Mouse (Mus musculus) small intestine, adult 2 months (tissue): ENCODE measurements around the gene Anxa1. TPM values are rescaled to one million over a fixed set of nuclear protein-coding genes. Genes with fewer than 3 reads are reported as not detected.

Source experiments
- H3K27ac ChIP-seq: fragments of 200-500 bp; 2 replicates; pipeline ENCODE4 v1.5.1; 2012; ENCODE audit warnings: low read depth, low read length, control low read depth, inconsistent platforms; ENCODE audit not compliant: insufficient read depth
- H3K27me3 ChIP-seq: fragments of 200-500 bp; 2 replicates; pipeline ENCODE4 v1.6.1; 2012; ENCODE audit warnings: mild to moderate bottlenecking, moderate library complexity, low read length, inconsistent platforms; ENCODE audit not compliant: control insufficient read depth, insufficient read depth
- H3K36me3 ChIP-seq: fragments of 200-500 bp; 2 replicates; pipeline ENCODE4 v1.6.1; 2012; ENCODE audit warnings: mild to moderate bottlenecking, low read length, control low read depth, inconsistent platforms; ENCODE audit not compliant: control insufficient read depth, insufficient read depth
- H3K4me1 ChIP-seq: fragments of 200-500 bp; 2 replicates; pipeline ENCODE4 v1.6.1; 2012; ENCODE audit warnings: low read length, inconsistent platforms, mixed read lengths; ENCODE audit not compliant: control insufficient read depth, insufficient read depth, insufficient read length
- H3K4me3 ChIP-seq: fragments of 200-500 bp; 2 replicates; pipeline ENCODE4 v1.5.1; 2012; ENCODE audit warnings: low read depth, mild to moderate bottlenecking, control low read depth, inconsistent platforms, low read length, moderate library complexity
- CTCF ChIP-seq: fragments of 200-500 bp; IDR thresholded peaks from 2 replicates; pipeline ENCODE4 v1.5.1; 2012; ENCODE audit warnings: low read depth, mild to moderate bottlenecking, control low read depth, inconsistent platforms, low read length, moderate library complexity, mixed read lengths; ENCODE audit not compliant: insufficient replicate concordance, insufficient read length; ENCODE audit errors: extremely low read depth
- POLR2A ChIP-seq: fragments of 200-500 bp; IDR thresholded peaks from 2 replicates; pipeline ENCODE4 v1.6.1; 2012; ENCODE audit warnings: low read depth, mild to moderate bottlenecking, control low read depth, inconsistent platforms, low read length, moderate library complexity
- WGBS: fragments of 180-500 bp; shearing (Covaris S2); methylation state at CpG from one replicate; pipeline ENCODE4 v1.1.7; 2018; 5-methylcytosine and 5-hydroxymethylcytosine counted together
- polyA plus RNA-seq: library from polyadenylated mRNA; depleted of rRNA; stranded (reverse); fragments of >200 nt; gene quantifications from 2 replicates; pipeline ENCODE4 v1.2.3, GENCODE M21; 2012

The Anxa1 gene
- polyA plus RNA-seq, 1 experiment: 0.81 TPM

DNA sequence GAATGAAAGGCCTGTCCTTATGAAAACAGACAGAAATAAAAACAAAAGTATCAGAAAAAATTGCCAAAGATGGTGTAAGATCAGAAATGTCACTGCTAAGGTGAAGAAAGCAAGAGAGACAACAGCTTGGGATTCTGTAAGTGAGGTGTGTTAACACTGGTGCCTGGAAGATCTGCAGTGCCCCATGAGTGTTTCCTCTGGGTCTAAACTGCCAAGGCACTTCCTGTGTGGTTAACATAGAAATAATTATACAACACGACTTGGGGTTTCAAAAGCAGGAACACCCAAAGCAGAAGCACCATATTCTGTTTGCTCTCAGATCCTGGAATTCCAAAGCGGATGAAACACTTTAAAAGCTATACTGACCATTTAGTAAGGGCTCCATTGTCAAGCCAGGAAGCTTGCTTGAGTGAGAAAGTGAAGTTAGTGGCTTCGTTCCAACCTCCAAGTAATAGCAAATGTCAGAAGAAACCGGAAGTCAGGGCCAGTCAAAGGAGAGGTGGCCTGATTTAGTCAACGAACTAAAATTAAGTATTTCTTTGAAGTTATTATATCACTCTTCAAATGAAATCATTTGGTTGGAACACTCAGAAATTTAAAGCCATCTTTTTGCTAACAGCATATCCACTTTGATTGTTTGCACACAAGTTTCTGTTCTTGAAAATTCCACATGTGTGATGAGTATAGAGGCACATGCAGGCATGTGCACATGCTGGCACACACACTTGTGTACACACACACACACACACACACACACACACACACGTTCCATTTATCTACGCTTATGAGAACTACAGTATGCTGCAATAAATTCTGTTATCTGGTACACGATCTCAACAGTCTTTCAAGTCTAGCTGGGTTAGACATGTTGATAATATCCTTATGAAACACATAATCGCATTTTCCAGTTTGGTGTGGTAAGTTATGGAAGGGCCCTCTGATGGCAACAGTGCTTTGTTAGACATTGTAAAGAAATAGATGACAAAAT, 19.1 kb upstream of the Anxa1 start:
- Histone ChIP-seq H3K27ac (no peak overlapping the region), H3K4me3 (no peak overlapping the region), H3K36me3 (no peaks in the 10 kb centered on the region), H3K27me3 (no peaks in the 10 kb centered on the region), H3K4me1 (no peaks in the 10 kb centered on the region)
- WGBS: 39% methylated on average over 9 of the region's 9 CpGs
- TF ChIP-seq CTCF (no peak), POLR2A (no peak)

DNA sequence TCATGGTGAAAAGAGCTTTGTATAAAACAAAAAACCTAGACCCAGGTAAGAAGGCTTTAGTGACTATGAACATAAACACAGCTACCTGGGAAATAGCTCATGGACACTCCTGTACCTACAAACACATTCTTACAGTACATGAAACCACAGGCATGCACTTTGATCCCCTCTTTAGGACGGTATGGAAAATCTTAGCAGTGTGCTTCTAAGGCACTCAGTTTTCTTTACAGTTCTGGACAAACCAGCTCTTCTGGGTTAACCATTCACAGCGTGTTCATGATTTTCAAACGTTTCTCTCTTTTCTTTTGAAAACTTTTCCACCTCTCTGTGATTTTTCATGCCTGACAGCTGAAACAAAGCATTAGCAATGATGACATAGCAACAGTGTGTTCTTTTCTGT, 15.7 kb upstream of the Anxa1 start:
- no peaks in the 10 kb centered on the region for H3K36me3 ChIP-seq
- no peaks in the 10 kb centered on the region for H3K4me1 ChIP-seq
- TF ChIP-seq POLR2A: no peak
- TF ChIP-seq CTCF: no peak
- no peak overlapping the region for H3K27ac ChIP-seq
- H3K27me3 ChIP-seq: no peaks in the 10 kb centered on the region
- WGBS: 20% methylated on average over 3 of the region's 3 CpGs
- H3K4me3 ChIP-seq: no peak overlapping the region

DNA sequence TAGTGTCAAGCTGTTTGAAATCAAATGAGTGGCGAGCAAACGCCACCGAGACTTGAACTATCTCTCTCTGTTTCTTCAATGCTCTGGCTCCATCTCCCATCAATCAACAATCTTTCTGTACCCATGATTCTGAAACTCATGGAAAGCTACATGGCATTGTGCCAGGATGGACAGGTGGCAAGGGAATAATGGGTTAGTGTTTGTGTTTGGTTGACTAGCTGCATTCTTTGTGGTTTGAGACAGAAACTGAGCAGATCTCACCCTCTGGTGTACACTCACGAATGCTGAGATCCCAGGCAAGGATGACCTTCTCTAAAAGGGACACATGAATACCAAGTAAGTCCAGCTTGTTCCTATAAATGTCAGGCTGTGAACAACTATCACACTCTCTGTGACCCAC, 14.3 kb upstream of the Anxa1 start:
- no peaks in the 10 kb centered on the region for H3K27me3 ChIP-seq

DNA sequence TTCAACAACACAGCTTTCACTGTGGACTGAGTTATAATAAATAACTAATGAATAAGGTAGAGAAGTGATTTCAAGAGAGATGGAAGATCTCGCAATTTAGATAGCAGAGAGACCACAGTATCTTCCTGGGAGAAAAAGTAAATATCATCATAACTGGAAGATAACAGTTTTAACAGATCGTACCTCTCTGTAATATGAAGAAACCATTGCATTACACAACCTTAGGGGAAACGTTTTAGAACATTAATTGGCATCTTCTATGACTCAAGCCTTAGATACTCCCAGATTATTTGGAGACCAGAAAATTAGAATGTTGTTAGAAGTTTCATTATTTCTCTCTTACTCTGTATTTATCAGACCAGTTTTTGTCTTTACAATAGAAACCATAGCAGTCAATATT, 13.0 kb upstream of the Anxa1 start:
- 65% methylated on average over 3 of the region's 3 CpGs for WGBS
- no peaks in the 10 kb centered on the region for H3K4me1 ChIP-seq
- no peak overlapping the region for H3K4me3 ChIP-seq
- no peak overlapping the region for H3K27ac ChIP-seq
- TF ChIP-seq CTCF (no peak), POLR2A (no peak)
- H3K27me3 ChIP-seq: no peaks in the 10 kb centered on the region
- no peaks in the 10 kb centered on the region for H3K36me3 ChIP-seq

More for the DNA sequence above, 14.3 kb upstream of the Anxa1 start:
- H3K4me3 ChIP-seq: no peak overlapping the region
- 46% methylated on average over 4 of the region's 4 CpGs for WGBS
- no peaks in the 10 kb centered on the region for H3K36me3 ChIP-seq
- TF ChIP-seq POLR2A (no peak), CTCF (no peak)
- no peaks in the 10 kb centered on the region for H3K4me1 ChIP-seq
- no peak overlapping the region for H3K27ac ChIP-seq

DNA sequence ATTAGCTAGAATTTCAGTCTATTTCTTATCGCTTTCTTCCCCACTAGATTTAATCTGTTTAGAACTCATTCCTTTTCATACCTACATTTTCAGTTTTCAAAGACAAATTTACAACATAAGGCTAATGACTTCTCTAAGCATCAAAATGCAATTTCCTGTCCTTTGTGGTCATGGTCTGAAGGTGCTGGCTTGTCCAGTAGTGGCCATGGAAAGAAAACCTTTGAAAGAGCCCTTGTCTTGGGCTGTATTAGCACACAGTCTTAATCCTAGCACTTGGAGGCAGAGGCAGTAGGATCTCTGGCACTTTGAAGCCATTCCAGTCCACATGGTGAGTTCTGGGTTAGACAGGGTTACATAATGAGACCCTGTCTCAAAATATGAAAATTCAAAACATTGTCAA, 12.5 kb upstream of the Anxa1 start:
- WGBS: 93% methylated on average over 1 of the region's 1 CpGs
- no peaks in the 10 kb centered on the region for H3K36me3 ChIP-seq
- H3K27ac ChIP-seq: no peak overlapping the region
- no peaks in the 10 kb centered on the region for H3K4me1 ChIP-seq
- H3K27me3 ChIP-seq: no peaks in the 10 kb centered on the region
- TF ChIP-seq POLR2A: no peak
- no peak for TF ChIP-seq CTCF
- H3K4me3 ChIP-seq: no peak overlapping the region

DNA sequence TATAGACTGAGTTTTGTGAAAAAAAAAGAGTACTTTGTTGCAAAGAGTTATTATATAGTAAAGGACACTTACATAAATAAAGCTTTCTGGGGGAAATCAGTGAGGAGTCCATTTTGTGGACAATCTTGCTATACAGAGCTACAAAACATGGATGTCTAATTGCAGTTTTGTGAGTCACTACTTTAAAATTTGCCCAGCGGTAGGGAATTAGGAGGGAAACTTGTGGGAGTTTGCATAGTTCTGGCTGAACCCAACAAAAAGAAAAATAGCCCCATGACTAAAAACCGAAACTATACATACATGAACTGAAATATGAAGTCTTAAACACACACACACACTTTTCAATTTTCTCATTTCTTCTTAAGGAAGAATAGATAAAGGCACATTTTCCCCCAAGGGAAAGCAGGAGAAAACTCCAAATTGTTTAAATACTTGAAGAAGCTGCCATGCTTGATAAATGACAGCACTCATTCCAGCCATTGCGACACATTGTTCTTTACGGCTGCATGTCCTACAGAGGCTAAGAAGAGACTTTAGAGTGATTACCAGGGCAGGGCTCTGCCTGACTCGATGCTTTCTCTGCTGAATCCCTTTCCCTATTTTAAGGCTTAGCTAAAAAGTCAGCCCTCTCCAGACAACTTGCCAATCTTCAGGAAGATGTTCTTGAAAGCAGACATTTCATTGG, 11.9 kb upstream of the Anxa1 start:
- Histone ChIP-seq H3K36me3 (no peaks in the 10 kb centered on the region), H3K4me1 (no peaks in the 10 kb centered on the region), H3K27me3 (no peaks in the 10 kb centered on the region), H3K4me3 (no peak overlapping the region), H3K27ac (no peak overlapping the region)
- TF ChIP-seq CTCF (no peak), POLR2A (no peak)
- WGBS: 65% methylated on average over 5 of the region's 5 CpGs

DNA sequence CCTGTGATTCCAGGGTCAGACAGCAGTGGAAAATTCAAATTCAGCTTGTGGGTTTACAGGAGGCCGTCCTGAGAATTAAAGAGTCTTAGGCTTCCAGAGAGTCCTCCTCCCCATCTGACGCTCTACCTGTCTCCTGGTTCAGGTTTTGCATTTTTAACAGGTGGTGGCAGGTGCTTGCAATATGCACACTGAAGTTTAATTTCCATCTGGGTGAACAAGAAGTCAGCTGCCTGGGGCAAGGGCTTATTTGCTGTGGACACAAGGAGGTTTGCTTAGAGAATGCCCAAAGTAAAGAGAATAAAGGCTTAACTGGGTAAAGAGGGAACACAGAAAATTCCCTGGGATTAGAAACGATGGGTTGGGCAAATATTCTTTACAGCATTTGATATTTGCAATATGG, 11.2 kb upstream of the Anxa1 start:
- WGBS: 68% methylated on average over 3 of the region's 3 CpGs
- H3K4me3 ChIP-seq: no peak overlapping the region
- H3K36me3 ChIP-seq: no peaks in the 10 kb centered on the region
- H3K27me3 ChIP-seq: no peaks in the 10 kb centered on the region
- H3K27ac ChIP-seq: no peak overlapping the region
- H3K4me1 ChIP-seq: no peaks in the 10 kb centered on the region
- no peak for TF ChIP-seq CTCF
- no peak for TF ChIP-seq POLR2A
